Mouse (Mus musculus) liver, postnatal 0 days (tissue): ENCODE data around the gene Tpm3. TPM values are rescaled to one million over a fixed set of nuclear protein-coding genes. Genes with fewer than 3 reads are reported as not detected.

Experiments used
- ATAC-seq: fragments of 200-750 bp; cut with Nextera tagmentation; 2 replicates; pipeline ENCODE4 v1.8.0; 2017; ENCODE audit warnings: mild to moderate bottlenecking, moderate library complexity
- DNase-seq: peaks from one replicate; pipeline ENCODE4 v3.0.0-alpha.2; 2016
- H3K27ac ChIP-seq: fragments of 300-500 bp; sonication (generic); 2 replicates; pipeline ENCODE4 v1.5.1; 2014; ENCODE audit warnings: antibody characterized with exemption, moderate library complexity, mild to moderate bottlenecking, low read depth
- H3K27me3 ChIP-seq: fragments of 300-500 bp; sonication (generic); 2 replicates; pipeline ENCODE4 v1.6.1; 2014; ENCODE audit warnings: low read length, control low read depth, mixed read lengths; ENCODE audit not compliant: insufficient read depth
- H3K36me3 ChIP-seq: fragments of 300-500 bp; sonication (generic); replicated peaks from 2 replicates; pipeline ENCODE4 v1.6.1; 2014; ENCODE audit warnings: mild to moderate bottlenecking, control low read depth, low read length, moderate library complexity, mixed read lengths; ENCODE audit not compliant: insufficient read depth
- H3K4me1 ChIP-seq: fragments of 300-500 bp; sonication (generic); 2 replicates; pipeline ENCODE4 v1.6.1; 2014; ENCODE audit warnings: antibody characterized with exemption, mild to moderate bottlenecking, control low read depth; ENCODE audit not compliant: insufficient read depth
- H3K4me2 ChIP-seq: fragments of 300-500 bp; sonication (generic); 2 replicates; pipeline ENCODE4 v1.6.1; 2014; ENCODE audit warnings: low read depth, mild to moderate bottlenecking, low read length, moderate library complexity, mixed read lengths
- H3K4me3 ChIP-seq: fragments of 300-500 bp; sonication (generic); 2 replicates; pipeline ENCODE4 v1.5.1; 2014; ENCODE audit warnings: low read depth, low read length
- H3K9ac ChIP-seq: fragments of 300-500 bp; sonication (generic); replicated peaks from 2 replicates; pipeline ENCODE4 v1.6.1; 2014; ENCODE audit warnings: mild to moderate bottlenecking, moderate library complexity
- H3K9me3 ChIP-seq: fragments of 300-500 bp; sonication (generic); 2 replicates; pipeline ENCODE4 v1.6.1; 2016; ENCODE audit warnings: mild to moderate bottlenecking, control low read depth, low read length, mixed read lengths
- CTCF ChIP-seq: sonication (generic); IDR thresholded peaks from 2 replicates; pipeline ENCODE4 v1.5.1; 2016; ENCODE audit warnings: antibody characterized with exemption, low read depth
- EP300 ChIP-seq: IDR thresholded peaks from 2 replicates; pipeline ENCODE4 v1.6.1; 2016; ENCODE audit warnings: antibody characterized with exemption, low read depth, mild to moderate bottlenecking
- WGBS: fragments of 180-500 bp; shearing (Covaris S2); extraction: QIAGEN DNeasy Blood & Tissue Kit; methylation state at CpG from one replicate; pipeline ENCODE4 v1.1.7; 2014; ENCODE audit not compliant: insufficient replicate concordance; 5-methylcytosine and 5-hydroxymethylcytosine counted together
- polyA plus RNA-seq: library from polyadenylated mRNA; unstranded; fragments of >200 nt; fragmentation: Nextera tagmentation; extraction: Ambion mirVana; gene quantifications from 2 replicates; pipeline ENCODE4 v1.2.1, GENCODE M21; 2015

Gene Tpm3
- polyA plus RNA-seq, 1 experiment from 2014 or later, result 162 TPM

DNA sequence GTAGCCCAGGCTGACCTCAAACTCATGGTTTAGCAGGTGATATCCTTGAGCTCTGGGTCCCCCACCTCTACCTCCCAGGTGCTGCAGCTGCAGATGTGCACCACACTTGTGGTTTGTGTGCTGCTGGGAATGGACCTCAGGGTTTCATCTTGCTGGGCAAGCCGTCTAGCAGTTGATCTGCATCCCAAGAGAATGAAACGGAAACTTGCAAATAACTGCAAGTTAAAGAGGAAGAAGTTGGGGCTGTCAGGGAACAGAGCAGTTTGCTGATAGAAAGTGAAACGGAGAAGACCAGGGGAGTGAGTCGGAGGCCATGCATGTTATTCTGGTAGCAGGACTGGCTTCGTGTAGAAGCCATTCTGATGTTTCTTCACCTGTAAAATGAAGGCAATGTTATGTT lies 53.3 kb downstream of the Tpm3 start:
- Histone ChIP-seq H3K36me3 (no peaks in the 10 kb centered on the region), H3K9me3 (no peaks in the 10 kb centered on the region), H3K27me3 (no peaks in the 10 kb centered on the region), H3K4me2 (no peak overlapping the region), H3K9ac (no peak overlapping the region), H3K27ac (peak overlapping the region; percentile 52; the same call in 1 of the 2 replicates), H3K4me1 (no peaks in the 10 kb centered on the region), H3K4me3 (no peak overlapping the region)
- 41% methylated on average over 5 of the region's 5 CpGs for WGBS
- ATAC-seq (0 out of 2 replicates have a peak, but pooled peaks have one; percentile 12), DNase-seq (no peak)
- TF ChIP-seq EP300 (no peak), CTCF (no peak)

DNA sequence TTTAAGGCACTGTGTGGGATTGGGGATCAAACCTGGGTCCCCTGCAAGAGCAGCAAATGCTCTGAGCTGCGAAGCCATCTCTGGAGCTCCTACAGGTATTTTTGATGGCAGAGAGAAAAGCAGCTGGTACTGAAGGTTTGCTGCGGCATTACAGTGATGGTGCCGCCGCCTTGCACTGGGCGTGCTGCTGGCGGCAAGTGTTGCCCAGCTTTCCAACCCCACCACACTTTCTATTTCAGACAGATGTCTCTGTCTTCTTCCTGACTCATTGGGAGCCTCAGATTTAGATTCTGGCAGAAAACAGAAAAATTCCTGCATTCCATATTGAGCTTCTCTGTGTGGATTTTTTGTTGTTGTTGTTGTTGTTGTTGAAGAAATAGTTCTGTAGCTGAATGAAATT lies 55.4 kb downstream of the Tpm3 start:
- Histone ChIP-seq H3K4me2 (no peak overlapping the region), H3K4me1 (no peaks in the 10 kb centered on the region), H3K27me3 (no peaks in the 10 kb centered on the region), H3K9ac (no peak overlapping the region), H3K4me3 (no peak overlapping the region), H3K36me3 (no peaks in the 10 kb centered on the region), H3K9me3 (no peaks in the 10 kb centered on the region), H3K27ac (no peak overlapping the region)
- ATAC-seq (no peak), DNase-seq (no peak)
- WGBS, result 84% methylated on average over 6 of the region's 6 CpGs
- no peak for TF ChIP-seq EP300

DNA sequence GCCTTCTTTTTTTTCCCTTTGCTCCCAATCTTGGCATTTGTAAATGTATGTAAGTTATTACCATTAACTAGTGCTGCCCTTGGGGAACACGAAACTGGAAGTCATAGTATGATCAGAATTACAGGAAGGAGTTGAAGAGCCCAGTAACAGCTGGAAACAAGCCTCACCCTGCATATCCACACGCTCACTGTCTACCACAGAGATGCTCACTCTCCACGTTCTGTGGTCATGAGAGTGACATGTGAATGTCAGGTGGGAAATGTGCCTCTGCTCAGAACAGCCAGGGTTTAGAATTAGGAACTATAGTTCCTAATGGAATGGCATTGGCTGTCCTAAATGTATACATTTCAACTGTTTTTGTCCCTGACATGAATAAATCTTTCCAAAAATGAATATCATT lies 60.3 kb downstream of the Tpm3 start:
- Histone ChIP-seq H3K27ac (no peak overlapping the region), H3K4me3 (no peak overlapping the region), H3K4me2 (no peak overlapping the region), H3K4me1 (peaks cover 2% of the 10 kb centered on the region; the same call in 1 of the 2 replicates), H3K9me3 (no peaks in the 10 kb centered on the region), H3K9ac (no peak overlapping the region), H3K27me3 (no peaks in the 10 kb centered on the region), H3K36me3 (no peaks in the 10 kb centered on the region)
- DNase-seq, result no peak
- TF ChIP-seq EP300 (no peak), CTCF (no peak)
- 51% methylated on average over 3 of the region's 3 CpGs for WGBS
- ATAC-seq, result no peak

DNA sequence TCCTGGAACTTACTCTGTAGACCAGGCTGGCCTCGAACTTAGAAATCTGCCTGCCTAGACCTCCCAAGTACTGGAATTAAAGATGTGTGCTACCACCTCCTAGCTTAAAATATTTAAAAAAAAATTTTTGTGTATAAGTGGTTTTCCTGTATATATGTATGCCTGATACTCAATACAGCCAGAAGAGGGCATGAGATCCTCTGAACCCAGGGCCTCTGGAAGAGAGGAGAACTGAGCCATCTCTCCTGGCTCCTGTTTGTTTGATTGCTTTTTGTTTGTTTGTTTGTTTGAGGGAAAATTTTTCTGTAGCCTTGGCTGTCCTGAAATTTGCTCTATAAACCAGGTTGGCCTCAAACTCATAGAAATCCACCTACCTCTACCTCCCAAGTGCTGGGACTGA lies 60.9 kb downstream of the Tpm3 start:
- TF ChIP-seq EP300 (no peak), CTCF (peak; percentile 17; the same call in 1 of the 2 replicates)
- ATAC-seq (no peak), DNase-seq (no peak)
- H3K4me1 ChIP-seq, result peaks cover 2% of the 10 kb centered on the region; the same call in 1 of the 2 replicates
- H3K4me3 ChIP-seq, result no peak overlapping the region
- H3K4me2 ChIP-seq, result no peak overlapping the region
- H3K27me3 ChIP-seq, result no peaks in the 10 kb centered on the region
- no peak overlapping the region for H3K27ac ChIP-seq
- H3K9me3 ChIP-seq, result no peaks in the 10 kb centered on the region
- WGBS, result 81% methylated on average over 1 of the region's 1 CpGs
- H3K36me3 ChIP-seq, result no peaks in the 10 kb centered on the region
- no peak overlapping the region for H3K9ac ChIP-seq

DNA sequence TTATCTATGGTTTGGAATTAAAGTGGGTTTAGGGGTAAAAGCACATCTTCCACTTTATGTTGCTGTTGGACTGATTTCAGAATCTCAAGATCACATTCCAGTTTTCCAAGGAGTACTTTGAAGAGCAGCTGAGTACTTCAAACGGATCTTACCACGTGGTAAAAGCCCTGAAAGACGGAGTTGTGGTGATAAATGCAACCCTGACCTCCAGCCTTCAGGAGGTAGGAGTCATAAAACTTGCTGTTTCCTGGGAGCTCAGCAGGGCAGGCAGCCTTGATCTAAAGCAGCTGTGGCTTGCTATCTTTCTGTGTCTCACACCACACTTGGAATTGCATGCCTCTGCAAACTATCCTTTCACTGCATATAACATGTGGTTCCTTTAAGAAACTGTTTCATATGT lies 62.0 kb downstream of the Tpm3 start:
- Histone ChIP-seq H3K27me3 (no peaks in the 10 kb centered on the region), H3K9me3 (no peaks in the 10 kb centered on the region), H3K27ac (no peak overlapping the region), H3K4me2 (no peak overlapping the region), H3K36me3 (no peaks in the 10 kb centered on the region), H3K4me1 (peaks cover 2% of the 10 kb centered on the region; the same call in 1 of the 2 replicates), H3K4me3 (no peak overlapping the region), H3K9ac (no peak overlapping the region)
- no peak for DNase-seq
- no peak for ATAC-seq
- TF ChIP-seq EP300 (no peak), CTCF (no peak)
- WGBS, result 65% methylated on average over 3 of the region's 3 CpGs

DNA sequence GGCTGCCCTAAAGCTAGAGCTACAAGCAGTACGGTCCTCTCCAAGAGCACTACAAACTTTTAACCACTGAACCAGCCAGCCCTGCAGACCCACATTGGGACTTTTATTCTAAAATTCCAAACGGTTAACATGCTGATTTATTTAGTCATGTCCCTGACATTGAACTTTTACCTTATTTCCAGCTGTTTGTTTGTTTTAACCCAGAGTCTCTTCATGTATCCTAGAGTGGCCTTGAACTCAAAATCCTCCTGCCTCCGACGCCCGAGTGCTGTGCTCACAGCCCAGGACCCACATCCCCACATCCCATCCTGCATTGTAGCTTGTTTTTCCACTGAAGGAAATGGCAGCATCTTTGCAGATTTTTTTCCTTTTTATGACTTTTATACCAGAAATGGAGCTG lies 62.5 kb downstream of the Tpm3 start:
- ATAC-seq, result peak; percentile 60; the same call in 1 of the 2 replicates
- 57% methylated on average over 5 of the region's 5 CpGs for WGBS
- Histone ChIP-seq H3K27me3 (no peaks in the 10 kb centered on the region), H3K4me1 (peaks cover 2% of the 10 kb centered on the region; the same call in 1 of the 2 replicates), H3K36me3 (no peaks in the 10 kb centered on the region), H3K4me3 (no peak overlapping the region), H3K27ac (no peak overlapping the region), H3K4me2 (no peak overlapping the region), H3K9me3 (no peaks in the 10 kb centered on the region), H3K9ac (no peak overlapping the region)
- no peak for DNase-seq
- TF ChIP-seq EP300 (no peak), CTCF (no peak)

DNA sequence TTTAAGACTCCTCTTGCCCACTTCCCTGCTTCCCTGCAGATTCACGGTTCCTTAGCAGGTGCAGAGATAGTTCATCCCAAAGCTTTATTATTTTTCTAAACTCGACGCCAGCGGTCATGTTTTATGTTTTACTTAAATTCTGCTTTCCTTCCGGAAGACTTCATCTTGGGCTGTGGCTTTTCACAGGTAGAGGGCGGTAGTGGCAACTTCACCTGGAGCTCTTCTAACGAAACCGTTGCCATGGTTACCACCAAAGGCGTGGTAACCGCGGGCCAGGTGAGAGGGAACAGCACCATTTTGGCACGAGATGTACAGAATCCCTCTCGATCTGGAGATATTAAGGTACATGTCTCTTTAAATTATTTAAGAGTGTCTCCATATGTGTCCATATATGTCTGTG lies 64.2 kb downstream of the Tpm3 start:
- Histone ChIP-seq H3K4me1 (peaks cover 2% of the 10 kb centered on the region; the same call in 1 of the 2 replicates), H3K27ac (no peak overlapping the region), H3K9me3 (no peaks in the 10 kb centered on the region), H3K4me3 (no peak overlapping the region), H3K4me2 (no peak overlapping the region), H3K27me3 (no peaks in the 10 kb centered on the region), H3K36me3 (no peaks in the 10 kb centered on the region), H3K9ac (no peak overlapping the region)
- TF ChIP-seq CTCF (peak; percentile 34), EP300 (no peak)
- WGBS, result 48% methylated on average over 13 of the region's 13 CpGs
- ATAC-seq (no peak), DNase-seq (peak; percentile 24)
